Mouse (Mus musculus) liver, embryonic 16.5 days (tissue): ENCODE measurements around the gene Smg7. TPM values are rescaled to one million over a fixed set of nuclear protein-coding genes. Genes with fewer than 3 reads are reported as not detected.

ENCODE experiments used
- ATAC-seq: fragments of 200-750 bp; cut with Nextera tagmentation; 2 replicates; pipeline ENCODE4 v1.8.0; 2017; ENCODE audit warnings: low read depth, mild to moderate bottlenecking, moderate number of reproducible peaks, moderate library complexity
- H3K27ac ChIP-seq: fragments of 300-500 bp; sonication (generic); 2 replicates; pipeline ENCODE4 v1.5.1; 2014; ENCODE audit warnings: mild to moderate bottlenecking, low read length
- H3K27me3 ChIP-seq: fragments of 300-500 bp; sonication (generic); 2 replicates; pipeline ENCODE4 v1.6.1; 2014; ENCODE audit warnings: low read depth, low read length, mixed read lengths; ENCODE audit not compliant: control insufficient read depth, insufficient read depth
- H3K36me3 ChIP-seq: fragments of 300-500 bp; sonication (generic); 2 replicates; pipeline ENCODE4 v1.6.1; 2014; ENCODE audit warnings: mild to moderate bottlenecking; ENCODE audit not compliant: control insufficient read depth, insufficient read depth
- H3K4me1 ChIP-seq: fragments of 300-500 bp; sonication (generic); 2 replicates; pipeline ENCODE4 v1.6.1; 2014; ENCODE audit warnings: low read depth, low read length, mixed read lengths; ENCODE audit not compliant: control insufficient read depth
- H3K4me2 ChIP-seq: fragments of 300-500 bp; sonication (generic); 2 replicates; pipeline ENCODE4 v1.6.1; 2014; ENCODE audit warnings: low read depth, low read length, mixed read lengths
- H3K4me3 ChIP-seq: fragments of 300-500 bp; sonication (generic); 2 replicates; pipeline ENCODE4 v1.5.1; 2014; ENCODE audit warnings: low read depth, mild to moderate bottlenecking, low read length
- H3K9ac ChIP-seq: fragments of 300-500 bp; sonication (generic); 2 replicates; pipeline ENCODE4 v1.6.1; 2014; ENCODE audit warnings: low read depth, low read length
- H3K9me3 ChIP-seq: fragments of 300-500 bp; sonication (generic); replicated peaks from 2 replicates; pipeline ENCODE4 v1.6.1; 2016; ENCODE audit warnings: low read length; ENCODE audit not compliant: control insufficient read depth
- WGBS: fragments of 180-500 bp; shearing (Covaris S2); extraction: QIAGEN DNeasy Blood & Tissue Kit; methylation state at CpG from one replicate; pipeline ENCODE4 v1.1.7; 2014; ENCODE audit not compliant: insufficient replicate concordance; 5-methylcytosine and 5-hydroxymethylcytosine counted together
- polyA plus RNA-seq: library from polyadenylated mRNA; unstranded; fragments of >200 nt; fragmentation: Nextera tagmentation; extraction: Ambion mirVana; gene quantifications from 2 replicates; pipeline ENCODE4 v1.2.1, GENCODE M21; 2015

Smg7 gene
- polyA plus RNA-seq, 1 experiment from 2014 or later: 8.7 TPM

- Histone ChIP-seq H3K36me3 (no peaks in the 10 kb centered on the region), H3K4me2 (no peak overlapping the region), H3K4me3 (no peak overlapping the region), H3K9me3 (no peaks in the 10 kb centered on the region), H3K27me3 (no peaks in the 10 kb centered on the region), H3K27ac (no peak overlapping the region), H3K9ac (no peak overlapping the region), H3K4me1 (no peaks in the 10 kb centered on the region)
- no peak for ATAC-seq
- WGBS: 63% methylated on average over 6 of the region's 6 CpGs
These were observed 82.9 kb downstream of the Smg7 start for GRCm38 (mm10) chr1:152819558-152819957.

- no peak for ATAC-seq
- Histone ChIP-seq H3K4me1 (no peaks in the 10 kb centered on the region), H3K9me3 (no peaks in the 10 kb centered on the region), H3K9ac (no peak overlapping the region), H3K36me3 (no peaks in the 10 kb centered on the region), H3K4me2 (no peak overlapping the region), H3K27ac (no peak overlapping the region), H3K4me3 (no peak overlapping the region), H3K27me3 (no peaks in the 10 kb centered on the region)
- WGBS: 71% methylated on average over 10 of the region's 10 CpGs
These were observed 84.7 kb downstream of the Smg7 start for GRCm38 (mm10) chr1:152817794-152818193.

- no peak overlapping the region for H3K9ac ChIP-seq
- no peak overlapping the region for H3K27ac ChIP-seq
- no peaks in the 10 kb centered on the region for H3K27me3 ChIP-seq
- ATAC-seq: no peak
- H3K9me3 ChIP-seq: no peaks in the 10 kb centered on the region
- H3K4me1 ChIP-seq: no peaks in the 10 kb centered on the region
- H3K4me2 ChIP-seq: no peak overlapping the region
- 60% methylated on average over 12 of the region's 12 CpGs for WGBS
- no peak overlapping the region for H3K4me3 ChIP-seq
- H3K36me3 ChIP-seq: no peaks in the 10 kb centered on the region
These were observed 85.2 kb downstream of the Smg7 start for GRCm38 (mm10) chr1:152817027-152817769.

- no peaks in the 10 kb centered on the region for H3K27me3 ChIP-seq
- 54% methylated on average over 7 of the region's 7 CpGs for WGBS
- no peaks in the 10 kb centered on the region for H3K36me3 ChIP-seq
- 0 out of 2 replicates have a peak overlapping the region, but pooled peaks have one; percentile 13 for H3K4me2 ChIP-seq
- no peaks in the 10 kb centered on the region for H3K4me1 ChIP-seq
- H3K9ac ChIP-seq: no peak overlapping the region
- no peak overlapping the region for H3K27ac ChIP-seq
- ATAC-seq: peak; percentile 53
- H3K9me3 ChIP-seq: no peaks in the 10 kb centered on the region
- no peak overlapping the region for H3K4me3 ChIP-seq
These were observed 87.2 kb downstream of the Smg7 start for GRCm38 (mm10) chr1:152815265-152815701.

- H3K4me1 ChIP-seq: no peaks in the 10 kb centered on the region
- WGBS: 62% methylated on average over 13 of the region's 13 CpGs
- H3K27ac ChIP-seq: no peak overlapping the region
- no peaks in the 10 kb centered on the region for H3K9me3 ChIP-seq
- H3K4me2 ChIP-seq: no peak overlapping the region
- ATAC-seq: peak; percentile 11; the same call in 1 of the 2 replicates
- H3K36me3 ChIP-seq: no peaks in the 10 kb centered on the region
- H3K9ac ChIP-seq: no peak overlapping the region
- H3K27me3 ChIP-seq: no peaks in the 10 kb centered on the region
- H3K4me3 ChIP-seq: no peak overlapping the region
These were observed 91.7 kb downstream of the Smg7 start for GRCm38 (mm10) chr1:152810533-152811439.

GRCm38 (mm10) chr1:152809541-152810252 is 92.7 kb downstream of the Smg7 start:
- no peaks in the 10 kb centered on the region for H3K27me3 ChIP-seq
- no peaks in the 10 kb centered on the region for H3K4me1 ChIP-seq
- no peaks in the 10 kb centered on the region for H3K9me3 ChIP-seq
- H3K27ac ChIP-seq: no peak overlapping the region
- H3K4me3 ChIP-seq: no peak overlapping the region
- H3K36me3 ChIP-seq: no peaks in the 10 kb centered on the region
- no peak overlapping the region for H3K9ac ChIP-seq
- no peak overlapping the region for H3K4me2 ChIP-seq
- peak; percentile 61 for ATAC-seq
- WGBS: 32% methylated on average over 8 of the region's 8 CpGs

GRCm38 (mm10) chr1:152808392-152808680 is 94.1 kb downstream of the Smg7 start:
- WGBS: 50% methylated on average over 2 of the region's 2 CpGs
- Histone ChIP-seq H3K4me2 (peak overlapping the region; percentile 21; the same call in 1 of the 2 replicates), H3K27ac (peak overlapping the region; percentile 71), H3K9me3 (no peaks in the 10 kb centered on the region), H3K27me3 (no peaks in the 10 kb centered on the region), H3K9ac (no peak overlapping the region), H3K4me3 (peak overlapping the region; percentile 36), H3K36me3 (no peaks in the 10 kb centered on the region), H3K4me1 (no peaks in the 10 kb centered on the region)
- ATAC-seq: no peak

- Histone ChIP-seq H3K36me3 (no peaks in the 10 kb centered on the region), H3K4me2 (peak overlapping the region; percentile 21; the same call in 1 of the 2 replicates), H3K4me3 (peak overlapping the region; percentile 36), H3K9ac (no peak overlapping the region; the same call in 1 of the 2 replicates), H3K9me3 (no peaks in the 10 kb centered on the region), H3K4me1 (no peaks in the 10 kb centered on the region), H3K27me3 (no peaks in the 10 kb centered on the region), H3K27ac (peak overlapping the region; percentile 71)
- peak; percentile 59 for ATAC-seq
- WGBS: 18% methylated on average over 18 of the region's 18 CpGs
These were observed 94.6 kb downstream of the Smg7 start for GRCm38 (mm10) chr1:152807619-152808391.
